Mouse (Mus musculus): ENCODE data around the gene Gorasp1.

Gene Gorasp1

DNA sequence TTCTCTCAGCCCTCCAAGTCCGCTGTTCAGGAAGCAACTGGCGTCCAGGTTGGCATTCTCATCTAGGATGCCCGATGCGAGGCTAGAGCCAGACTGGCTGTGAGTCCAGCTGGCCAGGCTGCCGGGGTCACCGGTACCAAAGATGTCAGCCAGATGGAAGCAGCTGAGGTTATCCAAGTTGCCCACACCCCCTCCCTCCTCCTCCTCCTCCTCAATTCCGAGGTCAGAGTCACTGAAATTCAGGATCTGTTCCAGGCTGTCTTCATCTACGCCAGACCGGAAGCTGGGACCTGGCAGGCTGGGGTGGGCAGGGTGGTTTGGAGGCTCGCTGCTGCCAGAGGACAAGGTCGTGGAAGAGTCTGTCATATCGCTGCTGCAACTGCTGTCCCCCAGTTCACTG is 35.2 kb upstream of the Gorasp1 start:
- DNase-seq (ENCODE audit: low spot score in 2 of 2) = no peak

DNA sequence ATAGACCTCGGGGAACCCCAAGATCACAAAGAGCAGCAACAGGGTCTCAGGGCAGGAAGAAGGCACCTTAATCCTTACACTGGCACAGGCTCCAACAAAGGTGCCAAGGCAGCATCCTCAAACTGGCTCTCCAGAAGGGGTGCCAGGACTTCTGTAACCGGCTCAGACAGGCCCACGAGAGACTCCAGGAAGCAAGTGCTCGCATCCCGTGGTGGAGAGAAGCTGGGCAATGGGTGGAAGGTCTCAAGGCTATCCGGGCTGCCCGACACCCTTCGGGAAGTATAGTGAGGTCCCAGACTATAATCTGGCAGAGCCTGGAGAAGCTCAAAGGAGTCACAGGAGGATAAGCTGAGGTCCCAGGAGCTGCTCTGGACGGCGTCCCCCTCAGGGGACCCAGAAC is 34.8 kb upstream of the Gorasp1 start:
- no peak for DNase-seq (ENCODE audit: low spot score in 2 of 2)

DNA sequence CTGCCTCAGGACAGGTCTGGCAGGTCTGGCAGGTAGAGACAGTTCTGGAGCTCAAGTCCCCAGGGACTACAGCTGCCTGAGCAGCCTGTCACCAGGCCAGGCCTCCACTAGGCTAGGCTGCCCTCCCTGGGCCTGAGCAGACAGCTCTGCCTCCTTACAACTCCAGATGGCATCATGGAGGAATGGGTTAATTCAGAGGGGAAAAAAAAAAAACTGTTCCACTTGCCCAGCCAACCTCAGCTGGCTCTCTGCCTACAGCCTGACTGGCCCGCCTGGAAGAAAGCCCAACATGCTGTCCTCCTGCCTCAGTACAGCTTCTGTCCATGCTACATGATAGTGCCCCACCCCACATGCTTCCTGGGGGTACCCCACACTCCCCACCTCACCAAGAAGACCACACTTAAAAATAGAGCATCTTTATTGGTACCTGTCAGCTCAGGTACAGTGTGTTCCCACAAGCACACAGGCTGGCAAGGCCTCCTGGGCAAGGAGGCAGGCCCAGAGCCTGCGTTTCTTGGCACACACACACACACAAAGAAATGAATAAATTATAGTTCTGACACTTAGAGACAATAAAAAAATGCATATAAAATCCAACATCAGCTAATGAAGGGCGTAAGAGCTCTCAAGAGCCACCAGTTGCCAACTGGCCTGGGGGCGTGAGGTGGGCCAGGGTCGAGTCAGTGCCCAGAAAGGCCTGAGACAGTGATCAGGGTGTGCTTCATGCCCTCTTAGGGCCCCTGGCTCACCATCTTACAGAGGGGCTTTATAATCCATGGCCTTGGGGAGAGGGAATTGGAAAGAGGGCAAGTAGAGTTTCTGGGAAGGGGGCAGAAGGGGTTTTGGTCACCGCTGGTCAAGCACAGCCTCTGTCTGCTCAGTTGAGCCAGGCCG is 33.6 kb upstream of the Gorasp1 start:
- peak; percentile 49 to 67 for DNase-seq (ENCODE audit: low spot score in 2 of 2)

DNA sequence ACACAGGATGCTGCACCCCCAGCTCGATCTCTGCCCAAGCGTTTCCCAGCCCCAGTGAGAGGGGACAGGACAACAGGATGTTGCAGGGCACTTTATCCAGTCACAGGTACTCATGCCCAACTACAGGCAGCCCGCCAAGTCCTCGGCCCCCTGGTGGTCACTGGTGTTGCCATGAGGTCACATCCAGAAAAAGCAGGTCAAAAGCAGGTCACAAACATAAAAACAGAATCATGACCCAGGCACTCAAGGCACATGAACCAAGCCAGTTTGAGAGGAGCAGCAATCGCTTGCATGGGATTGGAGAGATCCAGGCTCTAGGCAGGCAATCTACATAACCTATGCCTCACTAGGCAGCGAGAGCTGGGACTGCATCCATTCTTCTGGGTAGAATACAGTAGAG is 32.9 kb upstream of the Gorasp1 start:
- DNase-seq (ENCODE audit: low spot score in 2 of 2) = peak in 1 of 2 experiments; percentile 70

DNA sequence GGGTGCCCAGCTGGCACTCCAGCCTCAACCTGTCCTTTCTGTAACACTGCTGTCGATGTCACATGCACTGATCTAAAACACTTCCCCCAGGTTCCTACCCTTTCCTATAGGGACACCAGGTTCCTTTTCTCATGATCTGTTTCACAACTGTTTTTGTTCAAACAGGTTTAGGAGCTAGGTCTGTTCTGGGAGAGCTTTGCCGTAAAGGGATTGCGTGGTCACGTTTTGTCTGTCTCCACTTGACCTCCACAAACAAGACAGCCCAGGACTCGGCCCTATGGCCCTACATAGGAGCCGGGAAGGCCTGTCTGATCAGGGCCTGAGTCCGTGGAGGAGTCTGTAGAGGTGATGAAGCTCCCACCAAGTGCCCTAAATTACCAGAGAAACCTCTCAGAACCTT is 32.4 kb upstream of the Gorasp1 start:
- DNase-seq (ENCODE audit: low spot score in 2 of 2) = no peak

DNA sequence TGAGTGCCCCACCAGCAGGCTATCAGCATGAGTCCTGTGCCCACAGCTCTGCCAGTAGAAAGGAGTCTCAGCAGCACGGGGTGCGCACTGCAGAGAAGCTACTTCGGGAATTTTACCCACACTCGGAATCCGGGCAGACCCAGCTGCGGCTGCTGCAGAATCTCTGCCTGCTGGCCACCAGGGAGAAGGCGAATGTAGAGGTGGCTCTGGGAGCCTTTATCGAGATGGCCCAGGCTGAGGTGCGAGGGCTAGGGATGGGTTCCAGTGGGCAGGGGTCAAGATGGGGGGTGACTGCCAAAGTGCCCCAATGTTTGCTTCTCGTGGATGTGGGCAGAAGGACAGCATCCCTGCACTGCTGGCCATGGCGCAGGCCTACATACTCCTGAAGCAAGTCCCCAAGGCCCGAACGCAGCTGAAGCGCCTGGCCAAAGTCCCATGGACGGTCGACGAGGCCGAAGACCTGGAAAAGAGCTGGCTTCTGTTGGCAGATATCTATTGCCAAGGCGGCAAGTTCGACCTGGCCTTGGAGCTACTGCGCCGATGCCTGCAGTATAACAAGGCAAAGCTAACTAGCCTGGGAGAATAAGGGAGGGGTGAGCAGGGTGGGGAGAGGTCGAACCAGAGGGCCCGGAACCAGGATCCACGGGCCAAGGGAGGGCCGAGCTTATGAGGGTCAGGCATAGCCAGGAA is 29.0 kb upstream of the Gorasp1 start:
- DNase-seq (ENCODE audit: low spot score in 2 of 2) = no peak

GRCm38 (mm10) chr9:119965186-119965585 is 27.8 kb upstream of the Gorasp1 start:
- DNase-seq (ENCODE audit: low spot score in 2 of 2) = no peak

DNA sequence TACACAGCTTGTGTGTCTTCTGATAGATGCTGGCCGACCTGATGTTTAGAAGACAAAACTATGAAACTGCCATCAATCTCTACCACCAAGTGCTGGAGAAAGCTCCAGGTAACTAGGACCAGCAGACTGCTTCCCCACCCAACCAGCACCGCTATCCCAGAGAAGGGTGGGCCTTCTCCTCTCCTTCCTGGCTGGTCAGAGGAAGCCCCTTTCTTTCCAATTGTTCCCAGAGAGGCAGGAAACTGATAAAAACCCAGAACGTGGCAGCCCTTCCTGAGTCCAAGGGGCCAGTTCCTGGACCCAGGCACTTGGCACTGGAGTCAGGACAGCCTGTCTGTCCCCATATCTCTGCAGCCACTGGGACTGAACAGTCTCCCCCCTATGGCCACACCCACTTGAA is 26.8 kb upstream of the Gorasp1 start:
- DNase-seq (ENCODE audit: low spot score in 2 of 2) = no peak

GRCm38 (mm10) chr9:119962987-119963667 is 25.8 kb upstream of the Gorasp1 start:
- peak; percentile 57 to 74 for DNase-seq (ENCODE audit: low spot score in 2 of 2)

DNA sequence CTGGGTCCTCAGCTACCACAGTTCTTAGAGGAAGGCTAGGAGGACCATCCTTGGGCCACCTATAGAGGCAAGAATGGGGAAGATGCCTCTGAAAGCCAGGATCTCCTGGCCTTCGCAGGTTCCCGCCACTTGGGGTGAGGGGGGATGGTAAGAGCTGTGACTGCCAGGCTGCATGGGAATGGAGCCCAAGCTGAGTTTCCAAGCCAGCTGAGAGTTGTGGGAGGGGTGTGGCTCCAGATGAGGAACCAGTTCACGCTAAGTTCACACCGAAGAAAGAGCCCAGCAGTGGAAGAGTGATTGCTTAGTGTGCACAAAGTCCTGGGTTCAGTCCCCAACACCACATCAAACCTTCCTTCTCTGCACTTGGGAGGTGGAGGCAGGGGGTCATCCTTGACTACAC is 24.9 kb upstream of the Gorasp1 start:
- no peak for DNase-seq (ENCODE audit: low spot score in 2 of 2)

DNA sequence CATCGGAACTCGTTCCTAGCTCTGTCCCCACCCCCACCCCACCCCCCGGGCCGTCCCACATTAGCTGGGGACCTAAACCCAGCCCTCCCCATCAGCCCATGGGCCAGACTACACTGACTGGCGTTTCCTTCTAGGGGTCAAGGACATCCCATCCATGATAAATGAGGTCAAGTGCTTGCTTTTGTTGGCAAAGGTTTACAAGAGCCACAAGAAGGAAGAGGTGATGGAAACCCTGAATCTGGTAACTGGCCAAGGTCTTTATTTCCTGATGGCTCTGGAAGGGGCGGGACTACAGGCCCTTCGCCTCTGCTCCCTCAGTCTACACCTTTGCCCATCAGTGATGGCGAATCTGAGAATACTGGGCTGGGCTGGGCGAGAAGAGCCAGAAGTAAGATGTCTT is 21.5 kb upstream of the Gorasp1 start:
- DNase-seq (ENCODE audit: low spot score in 2 of 2) = no peak

GRCm38 (mm10) chr9:119951388-119951787 is 14.0 kb upstream of the Gorasp1 start:
- DNase-seq (ENCODE audit: low spot score in 2 of 2) = no peak

GRCm38 (mm10) chr9:119950434-119950833 is 13.1 kb upstream of the Gorasp1 start:
- no peak for DNase-seq (ENCODE audit: low spot score in 2 of 2)

DNA sequence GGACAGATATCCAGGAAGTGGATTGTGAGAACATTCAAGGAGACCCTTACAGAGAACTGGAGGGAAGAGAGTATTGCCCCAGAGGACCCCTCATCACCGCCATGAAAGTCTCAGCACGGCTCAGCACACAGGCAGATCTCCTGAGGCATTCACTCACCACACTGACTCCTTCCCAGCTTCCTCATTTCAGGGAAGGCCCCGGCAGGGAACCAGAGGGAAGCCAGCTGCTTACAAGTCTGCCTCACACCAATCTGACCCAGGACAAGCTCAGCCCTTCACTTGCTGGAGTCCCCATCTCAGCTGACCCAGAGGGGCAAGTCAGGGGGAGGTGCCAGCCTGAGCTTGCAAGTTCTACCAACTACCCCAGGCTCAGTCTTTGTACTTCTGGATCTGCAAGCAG is 11.4 kb upstream of the Gorasp1 start:
- DNase-seq (ENCODE audit: low spot score in 2 of 2) = no peak

- no peak for DNase-seq (ENCODE audit: low spot score in 2 of 2)
These were observed 8.0 kb upstream of the Gorasp1 start for GRCm38 (mm10) chr9:119945173-119945900.

GRCm38 (mm10) chr9:119943326-119943725 is 6.0 kb upstream of the Gorasp1 start:
- no peak for DNase-seq (ENCODE audit: low spot score in 2 of 2)

GRCm38 (mm10) chr9:119941861-119942260 is 4.5 kb upstream of the Gorasp1 start:
- DNase-seq (ENCODE audit: low spot score in 2 of 2) = no peak

DNA sequence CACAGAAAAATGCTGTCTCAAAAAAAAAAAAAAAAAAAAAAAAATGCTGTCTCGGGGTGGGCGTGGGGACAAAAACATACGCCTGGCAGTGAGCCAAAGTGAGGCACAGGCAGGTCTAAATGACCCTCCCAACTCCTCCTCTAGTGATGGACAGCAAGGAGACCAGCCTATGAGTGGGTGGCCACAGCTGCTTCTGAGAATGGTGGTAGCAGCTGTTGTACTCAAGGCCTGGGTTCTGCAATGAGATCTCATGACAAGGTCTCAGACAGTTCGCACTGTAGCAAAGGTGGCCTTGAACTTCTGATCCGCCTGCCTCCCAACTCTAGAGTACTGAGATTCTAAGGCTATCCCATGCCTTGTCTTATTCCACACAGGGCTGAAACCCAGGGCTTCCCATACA is 4.0 kb upstream of the Gorasp1 start:
- no peak for DNase-seq (ENCODE audit: low spot score in 2 of 2)

DNA sequence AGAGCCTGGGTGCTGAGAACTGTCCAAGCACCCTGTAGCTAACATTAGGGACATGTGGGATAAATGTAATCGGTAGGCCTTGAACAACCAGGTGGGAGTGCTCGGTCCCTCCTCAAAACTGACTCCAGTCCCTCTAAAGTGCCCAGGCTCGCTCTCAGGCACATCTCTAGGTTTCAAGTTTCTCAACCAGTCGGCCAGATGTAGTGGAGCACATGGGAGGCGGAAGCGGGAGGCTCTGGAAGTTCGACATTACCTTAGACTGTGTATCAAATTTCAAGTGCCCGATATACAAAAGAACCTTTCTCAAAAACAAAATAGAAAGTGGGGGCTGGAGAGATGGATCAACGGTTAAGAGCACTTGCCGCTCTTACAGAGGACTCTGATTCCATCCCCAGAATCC is 2.3 kb upstream of the Gorasp1 start:
- DNase-seq (ENCODE audit: low spot score in 2 of 2) = no peak

- DNase-seq (ENCODE audit: low spot score in 2 of 2) = no peak
These were observed 1.1 kb upstream of the Gorasp1 start for GRCm38 (mm10) chr9:119938496-119938895.

DNA sequence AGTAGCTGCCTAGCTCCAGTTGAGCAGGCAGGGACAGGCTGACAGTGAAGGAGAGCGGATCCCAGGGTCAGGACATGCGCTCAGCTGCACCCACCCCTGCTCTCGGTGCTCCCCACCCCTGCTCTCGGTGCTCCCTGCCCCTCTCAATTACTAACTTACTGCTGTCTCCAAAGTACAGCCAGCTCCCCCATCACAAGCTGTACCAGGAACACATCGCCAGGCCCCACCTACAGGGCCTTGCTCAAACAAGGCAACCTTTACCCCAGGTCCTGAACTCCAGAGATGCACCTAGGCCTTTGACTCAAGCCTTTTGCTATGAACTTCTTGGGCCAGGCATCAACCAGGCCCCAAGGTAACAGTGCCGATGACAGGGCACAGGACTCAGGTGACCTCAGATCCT is 3.7 kb downstream of the Gorasp1 start:
- DNase-seq (ENCODE audit: low spot score in 2 of 2) = no peak

DNA sequence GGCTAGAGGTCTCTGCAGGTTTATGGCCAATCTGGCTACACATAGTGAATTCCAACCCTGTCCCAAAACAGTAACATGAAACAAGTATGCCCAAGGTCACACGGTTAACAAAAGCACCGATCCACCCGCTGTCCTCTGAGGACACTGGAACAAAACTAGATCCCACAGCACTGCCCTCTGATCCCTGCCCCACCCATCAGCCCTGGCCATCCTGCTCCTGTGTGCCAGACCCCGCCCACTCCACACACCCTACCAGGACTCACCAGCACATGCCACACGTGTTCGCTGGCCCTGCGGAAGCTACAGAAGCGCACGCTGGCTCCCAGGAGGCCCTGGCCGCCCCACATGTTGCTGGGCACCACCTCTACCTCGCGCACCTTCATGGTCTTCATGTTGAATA is 5.0 kb downstream of the Gorasp1 start:
- DNase-seq (ENCODE audit: low spot score in 2 of 2) = peak in 1 of 2 experiments; percentile 63

Measured in urinary bladder, postnatal 36 days (tissue).